Mouse (Mus musculus) G1E (cell line): ENCODE measurements around the gene Gas8.

Experiments used
- CTCF ChIP-seq: IDR thresholded peaks from 2 replicates; pipeline ENCODE4 v1.5.1; 2012; ENCODE audit warnings: low read depth, low read length, inconsistent platforms, mixed read lengths
- GATA1 ChIP-seq: IDR thresholded peaks from 2 replicates; pipeline ENCODE4 v1.6.1; 2012; ENCODE audit warnings: borderline replicate concordance, low read length, inconsistent platforms, mixed read lengths
- TAL1 ChIP-seq: conservative IDR thresholded peaks from 2 replicates; pipeline ENCODE4 v1.6.1; 2012; ENCODE audit warnings: low read depth, low read length, inconsistent platforms, mixed read lengths

DNA sequence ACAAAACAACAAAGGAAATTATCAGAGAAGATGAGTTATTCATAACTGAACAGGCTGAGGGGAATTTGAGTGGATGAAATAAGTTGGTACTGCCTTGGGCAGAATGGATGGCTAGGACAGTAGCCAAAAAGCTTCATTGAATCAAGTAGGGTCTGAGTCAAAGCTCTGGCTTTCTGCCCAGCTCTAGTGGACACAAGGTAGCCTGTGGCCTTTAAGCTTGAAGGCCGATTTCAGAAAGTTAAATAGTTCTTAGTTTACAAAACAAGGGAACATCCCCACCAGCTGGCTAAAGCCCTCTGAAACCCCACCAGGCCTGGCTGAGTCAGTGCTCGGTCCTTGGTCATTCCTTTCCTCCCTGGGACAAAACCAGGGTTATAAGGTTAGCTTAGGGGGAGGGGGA is 2.0 kb upstream of the Gas8 start:
- TF ChIP-seq TAL1 (no peak), CTCF (no peak), GATA1 (no peak)
